Mouse (Mus musculus) midbrain, embryonic 14.5 days (tissue): Measurements from ENCODE around the gene C530025M09Rik. TPM values are rescaled to one million over a fixed set of nuclear protein-coding genes. Genes with fewer than 3 reads are reported as not detected.
A peak's percentile ranks its signal among the peaks of the same experiment; 100 is the strongest.

Source experiments
- ATAC-seq: fragments of 200-750 bp; cut with Nextera tagmentation; 2 replicates; pipeline ENCODE4 v1.8.0; 2017; ENCODE audit warnings: moderate number of reproducible peaks, moderate library complexity; ENCODE audit not compliant: low FRiP score, low TSS enrichment
- DNase-seq: peaks from one replicate; pipeline ENCODE4 v3.0.0-alpha.2; 2015
- H3K27ac ChIP-seq: fragments of 300-500 bp; sonication (generic); replicated peaks from 2 replicates; pipeline ENCODE4 v1.5.1; 2014; ENCODE audit warnings: mild to moderate bottlenecking, low read depth, low read length, moderate library complexity
- H3K27me3 ChIP-seq: fragments of 300-500 bp; sonication (generic); 2 replicates; pipeline ENCODE4 v1.6.1; 2014; ENCODE audit warnings: low read length, control low read depth, mixed read lengths; ENCODE audit not compliant: control insufficient read depth, insufficient read depth
- H3K36me3 ChIP-seq: fragments of 300-500 bp; sonication (generic); 2 replicates; pipeline ENCODE4 v1.6.1; 2014; ENCODE audit warnings: low read length, control low read depth; ENCODE audit not compliant: control insufficient read depth, insufficient read depth
- H3K4me1 ChIP-seq: fragments of 300-500 bp; sonication (generic); 2 replicates; pipeline ENCODE4 v1.6.1; 2014; ENCODE audit warnings: mild to moderate bottlenecking, antibody characterized with exemption, low read length, control low read depth; ENCODE audit not compliant: control insufficient read depth, insufficient read depth
- H3K4me2 ChIP-seq: fragments of 300-500 bp; sonication (generic); 2 replicates; pipeline ENCODE4 v1.6.1; 2014; ENCODE audit warnings: mild to moderate bottlenecking, low read length, moderate library complexity
- H3K4me3 ChIP-seq: fragments of 300-500 bp; sonication (generic); replicated peaks from 2 replicates; pipeline ENCODE4 v1.5.1; 2014; ENCODE audit warnings: low read depth, low read length
- H3K9ac ChIP-seq: fragments of 300-500 bp; sonication (generic); replicated peaks from 2 replicates; pipeline ENCODE4 v1.6.1; 2014; ENCODE audit warnings: mild to moderate bottlenecking, low read length, moderate library complexity
- H3K9me3 ChIP-seq: fragments of 300-500 bp; sonication (generic); 2 replicates; pipeline ENCODE4 v1.6.1; 2016; ENCODE audit warnings: low read length, control low read depth, mixed read lengths; ENCODE audit not compliant: control insufficient read depth
- WGBS: fragments of 180-500 bp; shearing (Covaris S2); extraction: QIAGEN DNeasy Blood & Tissue Kit; methylation state at CpG from one replicate; pipeline ENCODE4 v1.1.7; 2014; 5-methylcytosine and 5-hydroxymethylcytosine counted together
- polyA plus RNA-seq: library from polyadenylated mRNA; unstranded; fragments of >200 nt; fragmentation: Nextera tagmentation; extraction: Ambion mirVana; gene quantifications from 2 replicates; pipeline ENCODE4 v1.2.1, GENCODE M21; 2014

Gene C530025M09Rik
- polyA plus RNA-seq: 0.57 and 1.0 TPM in 2 replicates

- Histone ChIP-seq H3K27me3 (peaks cover 19% of the 10 kb centered on the region), H3K4me2 (peak within 1 kb of the TSS; percentile 98), H3K27ac (0 out of 2 replicates have a peak within 1 kb of the TSS, but pooled peaks have one; percentile 32)
Measured at GRCm38 (mm10) chr2:149830536-149831458, at the start of gene C530025M09Rik. Gene C530025M09Rik, minus strand, starts transcription at chr2:149831213.

GRCm38 (mm10) chr2:149877954-149878353, 46.9 kb upstream of the C530025M09Rik start:
- H3K27ac ChIP-seq: no peak overlapping the region
- no peak for ATAC-seq

More at GRCm38 (mm10) chr2:149830536-149831458, at the start of gene C530025M09Rik:
- H3K4me1 ChIP-seq: peaks cover 10% of the 10 kb centered on the region; the same call in 1 of the 2 replicates
- no peaks in the 10 kb centered on the region for H3K9me3 ChIP-seq
- under 1% methylated on average over 81 of the region's 82 CpGs for WGBS
- ATAC-seq: peak; percentile 83
- peak within 1 kb of the TSS; percentile 63 for H3K9ac ChIP-seq
- peak within 1 kb of the TSS; percentile 65 for H3K4me3 ChIP-seq
- no peaks in the 10 kb centered on the region for H3K36me3 ChIP-seq
- peak; percentile 82 for DNase-seq

GRCm38 (mm10) chr2:149873346-149873745, 42.3 kb upstream of the C530025M09Rik start:
- Histone ChIP-seq H3K9ac (no peak overlapping the region), H3K27me3 (no peaks in the 10 kb centered on the region), H3K27ac (no peak overlapping the region), H3K36me3 (no peaks in the 10 kb centered on the region), H3K4me2 (no peak overlapping the region), H3K9me3 (no peaks in the 10 kb centered on the region), H3K4me1 (no peaks in the 10 kb centered on the region), H3K4me3 (no peak overlapping the region)
- 98% methylated on average over 3 of the region's 3 CpGs for WGBS
- ATAC-seq (no peak), DNase-seq (no peak)

More at GRCm38 (mm10) chr2:149877954-149878353, 46.9 kb upstream of the C530025M09Rik start:
- Histone ChIP-seq H3K4me1 (no peaks in the 10 kb centered on the region), H3K36me3 (no peaks in the 10 kb centered on the region), H3K9ac (no peak overlapping the region), H3K27me3 (no peaks in the 10 kb centered on the region), H3K4me3 (no peak overlapping the region), H3K9me3 (no peaks in the 10 kb centered on the region), H3K4me2 (no peak overlapping the region)
- DNase-seq: no peak
- WGBS: 77% methylated on average over 2 of the region's 2 CpGs

GRCm38 (mm10) chr2:149872496-149872895, 41.5 kb upstream of the C530025M09Rik start:
- H3K4me3 ChIP-seq: no peak overlapping the region
- H3K9ac ChIP-seq: no peak overlapping the region
- no peaks in the 10 kb centered on the region for H3K9me3 ChIP-seq
- H3K27me3 ChIP-seq: no peaks in the 10 kb centered on the region
- DNase-seq: no peak
- WGBS: 91% methylated on average over 4 of the region's 4 CpGs
- H3K4me2 ChIP-seq: no peak overlapping the region
- H3K36me3 ChIP-seq: no peaks in the 10 kb centered on the region
- H3K27ac ChIP-seq: no peak overlapping the region
- no peak for ATAC-seq
- H3K4me1 ChIP-seq: no peaks in the 10 kb centered on the region

GRCm38 (mm10) chr2:149870496-149870895, 39.5 kb upstream of the C530025M09Rik start:
- Histone ChIP-seq H3K4me2 (no peak overlapping the region), H3K9ac (no peak overlapping the region), H3K9me3 (no peaks in the 10 kb centered on the region), H3K27me3 (no peaks in the 10 kb centered on the region), H3K4me3 (no peak overlapping the region), H3K4me1 (no peaks in the 10 kb centered on the region), H3K36me3 (no peaks in the 10 kb centered on the region), H3K27ac (no peak overlapping the region)
- WGBS: 73% methylated on average over 2 of the region's 2 CpGs
- ATAC-seq: no peak
- DNase-seq: peak; percentile 23

GRCm38 (mm10) chr2:149865914-149866435, 35.0 kb upstream of the C530025M09Rik start:
- DNase-seq (no peak), ATAC-seq (no peak)
- Histone ChIP-seq H3K9ac (no peak overlapping the region), H3K4me3 (no peak overlapping the region), H3K9me3 (no peaks in the 10 kb centered on the region), H3K4me2 (no peak overlapping the region), H3K27ac (no peak overlapping the region), H3K36me3 (no peaks in the 10 kb centered on the region), H3K4me1 (no peaks in the 10 kb centered on the region), H3K27me3 (no peaks in the 10 kb centered on the region)
- 73% methylated on average over 5 of the region's 5 CpGs for WGBS

- 92% methylated on average over 3 of the region's 3 CpGs for WGBS
- no peak for DNase-seq
- H3K36me3 ChIP-seq: no peaks in the 10 kb centered on the region
- no peak for ATAC-seq
- no peak overlapping the region for H3K27ac ChIP-seq
- no peaks in the 10 kb centered on the region for H3K9me3 ChIP-seq
- H3K4me1 ChIP-seq: no peaks in the 10 kb centered on the region
- no peak overlapping the region for H3K9ac ChIP-seq
- H3K27me3 ChIP-seq: no peaks in the 10 kb centered on the region
- no peak overlapping the region for H3K4me2 ChIP-seq
- no peak overlapping the region for H3K4me3 ChIP-seq
Measured at GRCm38 (mm10) chr2:149861002-149861401, 30.0 kb upstream of the C530025M09Rik start.

GRCm38 (mm10) chr2:149848778-149849177, 17.8 kb upstream of the C530025M09Rik start:
- ATAC-seq: no peak
- Histone ChIP-seq H3K36me3 (no peaks in the 10 kb centered on the region), H3K9me3 (no peaks in the 10 kb centered on the region), H3K27me3 (no peaks in the 10 kb centered on the region), H3K27ac (no peak overlapping the region), H3K4me2 (no peak overlapping the region), H3K9ac (no peak overlapping the region), H3K4me3 (no peak overlapping the region), H3K4me1 (no peaks in the 10 kb centered on the region)
- 71% methylated on average over 4 of the region's 4 CpGs for WGBS
- DNase-seq: no peak
